Mouse (Mus musculus) brain, embryonic 18.5 days (tissue): ENCODE data around the gene Chaf1b.

Source experiments
- DNase-seq: peaks from one replicate; pipeline ENCODE4 v3.0.0-alpha.2; 2012; ENCODE audit warnings: low read depth, low spot score

Gene Chaf1b

GRCm38 (mm10) chr16:93912808-93913207, 29.1 kb downstream of the Chaf1b start:
- no peak for DNase-seq

DNA sequence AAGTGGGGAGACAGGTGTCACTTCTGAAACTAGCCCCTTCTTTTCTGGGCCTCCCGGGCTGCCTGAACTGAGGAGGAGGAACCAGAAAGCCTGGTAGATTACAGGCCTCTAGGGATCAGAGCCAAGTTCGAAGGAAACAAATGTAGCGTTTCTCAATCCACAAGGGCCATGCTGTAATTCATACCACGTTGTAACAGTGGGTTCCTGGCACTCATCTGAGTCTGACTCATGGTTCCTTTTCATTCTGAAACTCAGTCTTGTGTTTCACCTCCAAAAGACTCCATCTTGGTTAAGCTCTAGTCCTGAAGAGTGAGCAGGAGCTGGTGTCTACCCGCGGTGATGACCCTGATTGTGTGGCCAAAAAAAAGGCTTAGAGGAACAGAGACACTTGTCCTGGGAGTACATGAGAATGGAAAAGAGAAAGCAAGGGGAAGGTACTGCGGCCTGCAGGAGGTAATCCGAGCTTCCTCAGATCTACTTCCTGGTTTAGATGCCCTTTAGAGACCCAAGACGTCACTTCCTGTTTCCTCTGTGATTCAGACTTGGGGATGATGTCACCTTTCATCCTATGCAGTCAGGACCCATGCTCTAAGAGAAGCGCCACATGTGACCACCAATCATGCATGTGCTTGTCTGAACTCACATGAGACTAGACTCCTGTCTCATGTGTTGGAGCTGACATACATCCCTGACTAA, 30.3 kb downstream of the Chaf1b start:
- DNase-seq = no peak

GRCm38 (mm10) chr16:93915338-93915849, 31.7 kb downstream of the Chaf1b start:
- no peak for DNase-seq

DNA sequence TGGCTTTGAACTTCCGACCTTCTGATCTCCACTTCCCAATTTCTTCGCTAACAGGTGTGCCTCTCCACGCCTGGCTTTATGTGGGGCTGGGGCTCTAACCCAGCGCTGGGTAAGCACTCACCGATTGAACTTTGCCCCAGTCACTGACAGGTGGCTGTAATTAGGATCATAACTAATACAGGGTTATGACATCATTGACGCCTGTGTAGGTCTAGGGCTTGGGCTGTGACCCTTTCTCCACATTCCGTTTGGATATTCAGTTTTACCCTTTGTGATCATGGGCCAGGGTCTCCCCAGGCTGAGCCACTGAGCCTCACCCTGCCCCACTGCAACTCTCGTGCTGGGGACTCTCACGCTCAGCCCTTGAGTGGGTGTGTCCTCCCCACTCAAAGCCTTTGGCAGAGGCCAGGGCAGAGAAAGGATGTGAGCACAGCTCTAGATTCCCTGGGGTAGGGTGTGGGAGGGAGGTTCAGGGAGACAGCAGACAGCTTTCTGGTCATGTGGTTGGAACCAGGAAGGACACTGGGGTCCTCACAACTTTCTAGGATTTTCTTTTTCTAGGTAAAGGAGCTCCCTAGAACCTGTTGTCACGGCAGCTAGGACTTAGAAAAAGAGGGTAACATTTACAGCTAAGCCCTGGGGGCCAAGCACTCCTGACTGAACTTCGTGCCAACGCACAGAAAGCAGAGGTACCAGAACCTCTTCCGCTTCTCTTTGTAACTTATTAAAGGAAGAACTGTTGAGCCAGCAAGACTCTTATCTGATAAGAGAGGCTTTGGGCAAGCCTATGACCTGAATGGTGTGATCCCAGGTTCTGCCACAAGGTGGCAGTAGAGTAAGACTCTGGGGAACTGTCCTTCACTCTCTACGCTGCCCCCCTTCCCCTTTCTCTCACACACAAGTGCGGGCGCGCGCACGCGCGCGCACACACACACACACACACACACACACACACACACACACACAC, 34.3 kb downstream of the Chaf1b start:
- DNase-seq = peak; percentile 50

DNA sequence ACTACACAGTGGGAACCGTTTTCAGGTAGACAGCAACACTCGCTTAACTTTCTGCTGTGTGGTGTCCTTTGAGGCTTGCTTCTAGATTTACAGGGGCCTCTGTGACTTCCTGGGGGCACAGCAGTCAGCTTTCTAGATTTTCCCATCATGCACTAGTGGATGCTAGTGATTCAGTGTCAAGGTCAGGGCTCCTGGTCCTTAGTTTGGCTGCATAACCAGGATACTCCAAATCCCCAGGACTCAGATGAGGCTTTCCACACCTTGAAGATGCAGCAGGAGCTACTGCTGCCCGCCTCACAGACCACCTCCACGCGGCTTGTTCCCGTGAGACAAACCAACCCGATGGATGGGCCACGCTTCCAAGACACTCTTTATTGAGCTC, 35.0 kb downstream of the Chaf1b start:
- DNase-seq = no peak

GRCm38 (mm10) chr16:93919189-93919588, 35.5 kb downstream of the Chaf1b start:
- no peak for DNase-seq

GRCm38 (mm10) chr16:93920673-93921072, 37.0 kb downstream of the Chaf1b start:
- no peak for DNase-seq

DNA sequence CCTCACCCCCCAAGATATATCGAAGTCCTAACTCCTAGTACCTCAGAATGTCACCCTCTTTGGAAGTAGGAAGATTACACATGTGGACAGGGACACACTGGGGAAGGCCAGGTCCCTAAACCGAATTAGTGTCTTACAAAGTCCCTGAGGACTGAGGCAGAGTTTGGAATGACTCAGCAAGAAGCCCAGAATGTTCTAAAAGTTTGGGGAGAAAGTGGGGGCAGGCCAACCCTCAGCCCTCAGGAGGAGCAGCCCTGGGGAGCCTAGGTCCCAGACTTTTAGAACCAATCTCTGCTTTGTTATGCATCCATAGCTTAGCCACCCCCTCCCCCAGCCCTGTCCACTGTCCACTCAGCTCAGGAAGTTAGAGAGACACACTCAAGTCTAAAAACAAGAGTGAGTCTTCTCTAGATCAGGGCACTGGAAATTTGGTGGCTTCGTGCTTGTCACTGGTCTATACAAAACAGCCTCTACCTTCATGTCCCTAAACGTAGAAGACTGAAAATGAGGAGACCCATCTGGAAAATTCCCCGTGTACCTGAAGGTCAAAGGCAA, 39.2 kb downstream of the Chaf1b start:
- no peak for DNase-seq

DNA sequence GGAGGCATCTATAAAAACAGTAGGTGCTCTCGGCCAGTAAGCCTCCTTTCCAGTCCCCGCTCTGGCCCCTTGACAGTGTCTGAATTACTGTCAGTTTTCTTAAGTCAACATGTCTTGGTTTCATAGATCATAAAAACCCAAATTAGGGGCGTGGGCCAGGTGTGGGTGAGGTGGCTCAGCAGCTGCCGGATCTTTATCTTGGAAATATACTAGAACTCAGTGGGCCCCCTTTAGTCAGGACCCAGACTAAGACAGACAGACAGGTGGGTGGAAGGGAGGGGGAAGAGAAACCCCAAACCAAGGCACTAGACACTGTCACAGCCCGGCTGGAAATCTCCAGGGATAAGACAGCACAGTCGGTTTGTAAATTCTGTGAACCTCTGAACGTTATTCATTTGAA, 40.1 kb downstream of the Chaf1b start:
- no peak for DNase-seq

- DNase-seq = no peak
Observed at GRCm38 (mm10) chr16:93925684-93926247, 42.1 kb downstream of the Chaf1b start.

DNA sequence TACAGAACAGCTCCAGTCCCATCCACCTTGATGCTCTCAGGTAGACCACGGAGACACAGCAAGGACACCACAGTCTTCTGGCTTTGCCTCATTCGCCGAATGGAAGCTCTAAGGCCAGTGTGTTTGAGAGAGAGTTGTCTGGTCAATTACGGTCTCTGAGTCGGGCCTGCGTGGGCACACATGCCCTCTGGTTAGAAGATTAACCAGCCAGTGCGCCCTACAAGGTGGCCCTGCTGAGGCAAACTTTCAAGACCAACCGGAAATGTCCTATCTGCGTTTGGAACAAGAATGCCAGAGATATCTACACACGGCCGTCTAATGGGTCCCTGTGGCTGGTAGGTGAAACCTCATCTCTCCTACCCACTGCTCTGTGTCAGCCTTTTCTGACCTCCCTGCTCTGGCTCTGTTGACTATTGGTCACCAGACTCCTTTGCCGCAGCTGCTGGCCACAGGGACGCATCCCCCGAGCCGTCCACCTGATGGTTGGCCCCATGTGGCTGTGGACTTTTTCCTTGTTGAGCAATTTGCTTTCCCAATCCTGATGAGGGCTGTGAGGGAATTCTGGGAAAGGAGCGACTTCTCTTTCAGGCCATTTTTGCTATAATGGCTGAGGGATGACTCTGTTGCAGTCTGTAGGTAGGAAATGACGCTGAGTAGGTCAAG, 45.8 kb downstream of the Chaf1b start:
- no peak for DNase-seq

GRCm38 (mm10) chr16:93932185-93933168, 48.8 kb downstream of the Chaf1b start:
- no peak for DNase-seq

DNA sequence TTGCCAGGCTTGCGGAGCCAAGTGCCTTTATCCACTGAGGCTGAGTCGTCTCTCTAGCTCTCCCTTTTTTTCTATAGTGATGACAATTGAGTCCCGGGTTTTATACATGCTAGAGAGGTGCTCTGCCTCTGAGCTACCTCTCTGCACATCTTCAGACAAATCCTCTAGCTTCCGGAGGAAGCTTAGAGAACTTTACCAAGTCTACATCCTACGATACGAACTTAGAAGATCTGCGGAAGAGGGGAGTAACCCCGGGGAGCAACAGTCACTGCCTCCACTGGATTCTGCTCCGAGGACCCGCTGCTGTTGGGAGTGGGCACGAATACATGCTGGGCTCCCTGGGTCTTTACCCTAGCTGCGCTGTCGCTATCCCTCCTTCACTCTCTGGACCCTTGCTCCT, 50.9 kb downstream of the Chaf1b start:
- no peak for DNase-seq

GRCm38 (mm10) chr16:93935009-93935408, 51.3 kb downstream of the Chaf1b start:
- DNase-seq = no peak

DNA sequence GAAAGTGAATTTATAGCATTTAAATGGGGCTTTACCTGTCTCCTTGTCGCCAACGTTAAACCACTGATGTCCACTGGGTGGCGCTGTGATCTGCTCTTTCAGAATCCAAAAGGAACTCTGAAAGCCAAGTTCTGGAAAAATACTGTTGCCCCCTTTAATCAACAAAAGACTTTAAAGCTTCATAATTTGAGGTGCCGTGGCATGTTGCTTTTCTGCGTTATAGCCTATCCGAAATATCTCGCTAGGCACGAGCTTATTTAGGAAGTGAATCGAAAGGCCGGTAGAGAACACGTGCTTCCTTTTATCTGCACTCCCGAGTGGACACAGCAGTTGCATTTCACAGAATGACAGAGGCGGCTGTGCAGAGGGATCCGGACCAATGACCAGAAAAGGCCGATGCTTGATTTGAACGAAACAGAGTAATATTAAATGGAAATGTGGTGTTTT, 54.7 kb downstream of the Chaf1b start:
- DNase-seq = peak; percentile 43

GRCm38 (mm10) chr16:93939961-93940360, 56.3 kb downstream of the Chaf1b start:
- no peak for DNase-seq

DNA sequence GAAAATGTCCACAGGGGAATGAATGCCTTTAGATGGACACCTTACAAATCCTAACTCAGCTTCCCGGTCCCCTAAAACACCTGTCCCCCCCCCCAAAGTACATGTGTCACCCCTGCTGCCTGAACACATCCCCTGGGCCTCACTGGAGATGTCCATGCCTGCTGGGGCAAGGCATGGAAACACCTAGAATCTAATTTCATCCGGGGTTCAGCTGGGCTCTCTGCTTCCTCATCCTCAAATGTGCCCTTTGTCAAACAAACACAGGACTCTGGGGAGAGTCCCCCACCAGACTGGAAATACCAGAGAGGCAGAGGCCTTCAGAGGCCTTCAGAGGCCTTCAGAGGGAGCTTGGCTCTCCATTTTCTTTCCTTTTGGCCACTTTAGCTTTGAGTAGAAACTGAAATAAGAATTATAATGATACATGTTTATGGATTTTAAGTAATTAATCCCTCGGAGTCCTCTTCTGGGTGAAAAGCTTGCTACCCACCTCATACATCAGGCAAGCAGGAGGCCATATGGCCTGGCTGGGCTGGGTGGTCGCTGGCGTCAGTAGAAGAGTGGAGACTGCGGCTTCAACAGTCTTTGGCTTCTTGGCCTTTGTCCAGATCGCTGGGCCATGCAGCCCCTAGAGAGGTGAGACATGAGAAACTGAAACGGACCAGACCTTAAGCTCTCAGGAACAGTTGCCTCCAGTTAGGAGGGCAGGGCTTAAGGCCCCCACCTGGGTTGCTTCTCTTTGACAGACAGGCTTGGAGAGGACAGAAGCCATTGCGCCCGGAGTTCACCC, 58.3 kb downstream of the Chaf1b start:
- no peak for DNase-seq

GRCm38 (mm10) chr16:93942796-93943502, 59.2 kb downstream of the Chaf1b start:
- DNase-seq = no peak

- DNase-seq = no peak
Observed at GRCm38 (mm10) chr16:93944301-93944700, 60.6 kb downstream of the Chaf1b start.
